Mouse (Mus musculus) hindbrain, embryonic 16.5 days (tissue): ENCODE data around the gene Cdk6. TPM values are rescaled to one million over a fixed set of nuclear protein-coding genes. Genes with fewer than 3 reads are reported as not detected.
"Not testable (repeated sequence)": the region's sequence is repeated elsewhere in the genome, so short reads cannot be mapped to it uniquely, and the experiment has no call there.

Experiments used
- ATAC-seq: fragments of 200-750 bp; cut with Nextera tagmentation; 2 replicates; pipeline ENCODE4 v1.8.0; 2017; ENCODE audit warnings: moderate TSS enrichment, moderate library complexity
- H3K27ac ChIP-seq: fragments of 300-500 bp; sonication (generic); 2 replicates; pipeline ENCODE4 v1.5.1; 2014; ENCODE audit warnings: low read depth, mild to moderate bottlenecking, control low read depth, low read length, moderate library complexity
- H3K27me3 ChIP-seq: fragments of 300-500 bp; sonication (generic); replicated peaks from 2 replicates; pipeline ENCODE4 v1.6.1; 2014; ENCODE audit warnings: low read length; ENCODE audit not compliant: control insufficient read depth, insufficient read depth
- H3K36me3 ChIP-seq: fragments of 300-500 bp; sonication (generic); 2 replicates; pipeline ENCODE4 v1.6.1; 2014; ENCODE audit warnings: mild to moderate bottlenecking, low read length, moderate library complexity, mixed read lengths; ENCODE audit not compliant: control insufficient read depth, insufficient read depth
- H3K4me1 ChIP-seq: fragments of 300-500 bp; sonication (generic); 2 replicates; pipeline ENCODE4 v1.6.1; 2014; ENCODE audit warnings: low read depth, low read length; ENCODE audit not compliant: control insufficient read depth, insufficient read depth
- H3K4me2 ChIP-seq: fragments of 300-500 bp; sonication (generic); 2 replicates; pipeline ENCODE4 v1.6.1; 2014; ENCODE audit warnings: mild to moderate bottlenecking, low read length, control low read depth, moderate library complexity
- H3K4me3 ChIP-seq: fragments of 300-500 bp; sonication (generic); 2 replicates; pipeline ENCODE4 v1.5.1; 2014; ENCODE audit warnings: mild to moderate bottlenecking, low read length, control low read depth, moderate library complexity
- H3K9ac ChIP-seq: fragments of 300-500 bp; sonication (generic); 2 replicates; pipeline ENCODE4 v1.6.1; 2014; ENCODE audit warnings: low read depth, mild to moderate bottlenecking, control low read depth, low read length, moderate library complexity
- H3K9me3 ChIP-seq: fragments of 300-500 bp; sonication (generic); 2 replicates; pipeline ENCODE4 v1.6.1; 2014; ENCODE audit warnings: mild to moderate bottlenecking, low read length, moderate library complexity; ENCODE audit not compliant: control insufficient read depth
- WGBS: fragments of 180-500 bp; shearing (Covaris S2); extraction: QIAGEN DNeasy Blood & Tissue Kit; methylation state at CpG from one replicate; pipeline ENCODE4 v1.1.7; 2014; 5-methylcytosine and 5-hydroxymethylcytosine counted together
- polyA plus RNA-seq: library from polyadenylated mRNA; unstranded; fragments of >200 nt; fragmentation: Nextera tagmentation; extraction: Ambion mirVana; gene quantifications from 2 replicates; pipeline ENCODE4 v1.2.1, GENCODE M21; 2015

Gene Cdk6
- 12.6 and 13.9 TPM in 2 replicates for polyA plus RNA-seq

GRCm38 (mm10) chr5:3341111-3341911 is at the start of gene Cdk6:
TSS of gene Cdk6 (plus strand) at chr5:3341485.
- Histone ChIP-seq H3K27ac (peak within 1 kb of the TSS; percentile 74), H3K4me3 (peak within 1 kb of the TSS; percentile 61), H3K9ac (peak within 1 kb of the TSS; percentile 74), H3K27me3 (peaks cover 13% of the 10 kb centered on the region), H3K36me3 (no peaks in the 10 kb centered on the region), H3K4me1 (peaks cover 18% of the 10 kb centered on the region), H3K9me3 (no peaks in the 10 kb centered on the region), H3K4me2 (peak within 1 kb of the TSS; percentile 97)
- WGBS: under 1% methylated on average over 50 of the region's 59 CpGs
- peak; percentile 41 for ATAC-seq

DNA sequence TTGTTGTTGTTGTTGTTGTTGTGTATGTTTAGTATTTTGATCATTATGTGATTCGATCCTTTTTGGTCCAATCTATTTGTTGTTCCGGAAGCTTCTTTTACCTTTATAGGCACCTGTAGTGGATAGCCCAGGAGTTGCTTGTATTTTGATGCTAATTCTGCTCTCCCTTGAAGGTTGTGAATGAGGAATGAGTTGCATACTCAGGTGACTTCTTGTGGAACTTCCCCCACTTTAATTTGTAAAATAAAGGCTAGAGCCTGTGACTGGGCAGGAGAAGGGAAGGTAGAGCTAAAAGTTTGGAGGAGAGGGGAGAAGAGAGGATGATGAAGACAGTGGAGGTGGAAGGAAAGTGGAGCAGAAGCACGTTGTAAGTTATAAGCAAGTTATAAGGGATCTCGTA is 47.6 kb upstream of the Cdk6 start:
- 80% methylated on average over 4 of the region's 4 CpGs for WGBS
- Histone ChIP-seq H3K4me1 (no peaks in the 10 kb centered on the region), H3K27me3 (no peaks in the 10 kb centered on the region), H3K36me3 (no peaks in the 10 kb centered on the region), H3K4me2 (no peak overlapping the region), H3K4me3 (no peak overlapping the region), H3K9ac (no peak overlapping the region), H3K27ac (no peak overlapping the region), H3K9me3 (no peaks in the 10 kb centered on the region)
- ATAC-seq: no peak

- 86% methylated on average over 12 of the region's 12 CpGs for WGBS
- Histone ChIP-seq H3K4me3 (no peak overlapping the region), H3K9me3 (no peaks in the 10 kb centered on the region), H3K9ac (no peak overlapping the region), H3K27ac (no peak overlapping the region), H3K27me3 (no peaks in the 10 kb centered on the region), H3K36me3 (no peaks in the 10 kb centered on the region), H3K4me1 (no peaks in the 10 kb centered on the region), H3K4me2 (no peak overlapping the region)
- ATAC-seq: no peak
Measured at GRCm38 (mm10) chr5:3300801-3301457, 40.4 kb upstream of the Cdk6 start.

GRCm38 (mm10) chr5:3301535-3301934 is 39.8 kb upstream of the Cdk6 start:
- no peaks in the 10 kb centered on the region for H3K36me3 ChIP-seq
- H3K4me2 ChIP-seq: no peak overlapping the region
- no peaks in the 10 kb centered on the region for H3K27me3 ChIP-seq
- WGBS: 75% methylated on average over 5 of the region's 5 CpGs
- H3K27ac ChIP-seq: no peak overlapping the region
- no peak overlapping the region for H3K9ac ChIP-seq
- H3K4me3 ChIP-seq: no peak overlapping the region
- H3K9me3 ChIP-seq: no peaks in the 10 kb centered on the region
- H3K4me1 ChIP-seq: no peaks in the 10 kb centered on the region
- ATAC-seq: no peak

DNA sequence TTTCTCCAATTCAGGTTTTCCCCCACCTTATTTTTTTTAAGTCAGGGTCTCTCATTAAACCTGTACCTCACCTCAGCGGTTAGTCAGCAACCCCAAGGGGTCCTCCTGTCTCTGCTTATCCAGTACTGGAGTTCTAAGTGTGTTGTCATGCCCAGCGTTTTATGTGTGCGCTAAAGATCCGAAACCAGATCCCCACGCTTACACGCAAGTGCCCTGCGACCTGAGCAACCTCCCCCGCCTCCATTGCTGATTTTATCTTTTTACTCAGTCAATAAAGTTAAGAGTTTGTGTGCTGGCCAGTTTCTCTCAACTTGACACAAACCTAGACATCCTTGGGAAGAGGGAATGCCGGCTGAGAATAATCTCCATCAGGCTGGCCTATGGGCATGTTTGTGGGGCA is 37.4 kb upstream of the Cdk6 start:
- Histone ChIP-seq H3K27me3 (no peaks in the 10 kb centered on the region), H3K27ac (no peak overlapping the region), H3K36me3 (no peaks in the 10 kb centered on the region), H3K4me2 (no peak overlapping the region), H3K4me1 (no peaks in the 10 kb centered on the region), H3K4me3 (no peak overlapping the region), H3K9ac (no peak overlapping the region), H3K9me3 (no peaks in the 10 kb centered on the region)
- no peak for ATAC-seq
- 97% methylated on average over 9 of the region's 9 CpGs for WGBS

- Histone ChIP-seq H3K36me3 (no peaks in the 10 kb centered on the region), H3K4me1 (no peaks in the 10 kb centered on the region), H3K9ac (no peak overlapping the region), H3K27ac (no peak overlapping the region), H3K4me3 (no peak overlapping the region), H3K4me2 (no peak overlapping the region), H3K27me3 (no peaks in the 10 kb centered on the region), H3K9me3 (no peaks in the 10 kb centered on the region)
- no peak for ATAC-seq
- 100% methylated on average over 1 of the region's 1 CpGs for WGBS
Measured at GRCm38 (mm10) chr5:3306146-3306545, 35.1 kb upstream of the Cdk6 start.

GRCm38 (mm10) chr5:3309122-3309521 is 32.2 kb upstream of the Cdk6 start:
- no peaks in the 10 kb centered on the region for H3K4me1 ChIP-seq
- ATAC-seq: no peak
- no peak overlapping the region for H3K27ac ChIP-seq
- H3K4me2 ChIP-seq: no peak overlapping the region
- H3K27me3 ChIP-seq: no peaks in the 10 kb centered on the region
- no peaks in the 10 kb centered on the region for H3K36me3 ChIP-seq
- H3K9me3 ChIP-seq: no peaks in the 10 kb centered on the region
- H3K9ac ChIP-seq: no peak overlapping the region
- no peak overlapping the region for H3K4me3 ChIP-seq

DNA sequence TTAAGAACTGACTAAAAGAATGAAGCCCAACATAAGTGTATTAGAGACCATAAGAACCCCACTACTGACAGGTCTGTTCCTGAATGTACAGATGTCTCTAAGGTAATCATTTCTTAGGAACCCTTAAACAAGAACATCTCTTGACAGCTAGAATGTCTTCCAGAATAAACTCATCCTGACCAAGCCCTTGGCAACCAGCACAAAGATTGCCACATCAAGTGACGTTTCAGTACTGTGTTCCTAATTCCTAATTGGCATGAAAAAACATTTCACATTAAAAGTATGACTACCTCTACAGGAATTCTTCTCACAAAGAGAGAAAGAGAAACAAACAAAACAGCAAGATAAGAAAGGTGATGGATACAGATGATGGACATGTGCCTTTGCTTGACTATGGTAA is 31.7 kb upstream of the Cdk6 start:
- Histone ChIP-seq H3K27ac (no peak overlapping the region), H3K4me1 (no peaks in the 10 kb centered on the region), H3K36me3 (no peaks in the 10 kb centered on the region), H3K4me2 (no peak overlapping the region), H3K9ac (no peak overlapping the region), H3K4me3 (no peak overlapping the region), H3K9me3 (no peaks in the 10 kb centered on the region), H3K27me3 (no peaks in the 10 kb centered on the region)
- ATAC-seq: no peak
- 72% methylated on average over 1 of the region's 1 CpGs for WGBS

- H3K36me3 ChIP-seq: not testable (repeated sequence)
- 91% methylated on average over 7 of the region's 7 CpGs for WGBS
Measured at GRCm38 (mm10) chr5:3311156-3311555, 30.1 kb upstream of the Cdk6 start.

More at GRCm38 (mm10) chr5:3311156-3311555, 30.1 kb upstream of the Cdk6 start:
- not testable (repeated sequence) for ATAC-seq, H3K4me2 ChIP-seq, H3K4me3 ChIP-seq, H3K9ac ChIP-seq, H3K9me3 ChIP-seq, H3K27ac ChIP-seq, H3K27me3 ChIP-seq, H3K4me1 ChIP-seq
